Mouse (Mus musculus): ENCODE measurements around the gene Tbc1d22a. TPM values are rescaled to one million over a fixed set of nuclear protein-coding genes. Genes with fewer than 3 reads are reported as not detected.

The Tbc1d22a gene
- total RNA-seq, 1 experiment: 19.2 TPM

DNA sequence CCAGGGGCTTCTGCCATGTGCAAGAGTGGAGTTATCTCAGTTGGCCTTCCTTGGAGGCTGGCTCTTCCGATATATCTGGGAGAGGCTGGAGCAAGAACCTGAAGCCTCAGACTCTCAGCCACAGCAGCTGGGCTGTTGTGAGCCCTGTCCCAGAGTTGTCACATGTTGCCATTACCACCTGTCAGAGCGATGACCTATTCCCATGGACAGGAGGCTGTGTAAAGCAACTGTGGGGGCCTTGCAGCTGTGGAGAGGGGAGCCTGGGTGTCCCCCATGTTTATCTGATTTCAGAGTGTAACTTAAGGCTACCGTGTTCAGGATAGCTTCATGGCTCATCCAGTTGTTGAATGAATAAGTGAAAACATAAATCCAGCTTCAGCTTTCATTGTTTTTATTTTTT is 50.1 kb downstream of the Tbc1d22a start:
- H3K4me1 ChIP-seq (ENCODE audit: control insufficient read depth in 2 of 2, insufficient read depth in 2 of 2, low read length in 2 of 2, poor library complexity in 1 of 2): peaks cover 0 to 3% of the 10 kb centered on the region in 2 experiments; a peak in 1 of 4 replicates
- TF ChIP-seq HCFC1 (IDR thresholded peaks at IDR 0.05; ENCODE audit: borderline replicate concordance, insufficient read depth, low read length) (no peak), ZNF384 (IDR thresholded peaks at IDR 0.05; ENCODE audit: low read depth, low read length) (no peak), CHD2 (IDR thresholded peaks at IDR 0.05; ENCODE audit: low read depth, low read length) (no peak), MAFK (IDR thresholded peaks at IDR 0.05; ENCODE audit: insufficient read depth, low read depth, low read length) (no peak), ZC3H11A (IDR thresholded peaks at IDR 0.05; ENCODE audit: borderline replicate concordance, low read depth, low read length) (no peak)
- H3K9me3 ChIP-seq (ENCODE audit: control insufficient read depth, insufficient read depth, low read depth, low read length): no peaks in the 10 kb centered on the region
- no peak overlapping the region for H3K27ac ChIP-seq (ENCODE audit: insufficient read depth, low read depth, low read length, poor library complexity, severe bottlenecking)
- in situ Hi-C loops (cut with MboI; ENCODE audit: low sequenced_read_pairs in 2 of 2, unreplicated experiment in 2 of 2): no loop called here
- no peak overlapping the region for H3K9ac ChIP-seq (ENCODE audit: insufficient read depth, low read depth, low read length, poor library complexity, severe bottlenecking)
- no peak overlapping the region for H3K4me3 ChIP-seq (ENCODE audit: insufficient read depth in 1 of 2, low read depth in 1 of 2, low read length in 2 of 2, poor library complexity in 1 of 2, severe bottlenecking in 1 of 2)
- H3K36me3 ChIP-seq (ENCODE audit: control insufficient read depth, insufficient read depth, low read length, poor library complexity, severe bottlenecking): no peaks in the 10 kb centered on the region
- no peak for DNase-seq (ENCODE audit: low read depth, low spot score)

DNA sequence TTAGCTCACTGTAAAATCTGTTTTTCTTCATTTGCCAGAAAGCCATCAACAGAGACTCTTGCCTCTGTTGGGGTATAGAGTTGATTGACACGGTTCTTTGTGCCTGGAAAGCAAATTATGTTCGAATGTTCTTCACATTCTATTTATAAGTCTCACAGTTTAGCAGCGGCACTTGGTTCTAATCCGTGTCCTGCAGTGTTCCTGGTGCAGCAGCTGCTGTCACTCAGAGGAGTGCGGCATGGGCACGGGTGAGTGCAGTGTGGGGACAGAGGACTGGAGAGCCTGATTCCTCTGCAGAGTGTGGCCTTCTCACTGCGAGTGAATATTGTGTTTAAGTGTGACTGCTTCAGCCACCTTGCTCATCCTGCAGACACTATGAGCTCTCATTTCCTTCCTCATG is 50.5 kb downstream of the Tbc1d22a start:
- peaks cover 0 to 3% of the 10 kb centered on the region in 2 experiments; a peak in 1 of 4 replicates for H3K4me1 ChIP-seq (ENCODE audit: control insufficient read depth in 2 of 2, insufficient read depth in 2 of 2, low read length in 2 of 2, poor library complexity in 1 of 2)
- no peak overlapping the region for H3K9ac ChIP-seq (ENCODE audit: insufficient read depth, low read depth, low read length, poor library complexity, severe bottlenecking)
- no peak overlapping the region for H3K27ac ChIP-seq (ENCODE audit: insufficient read depth, low read depth, low read length, poor library complexity, severe bottlenecking)
- TF ChIP-seq MAFK (IDR thresholded peaks at IDR 0.05; ENCODE audit: insufficient read depth, low read depth, low read length) (no peak), ZC3H11A (IDR thresholded peaks at IDR 0.05; ENCODE audit: borderline replicate concordance, low read depth, low read length) (no peak), CHD2 (IDR thresholded peaks at IDR 0.05; ENCODE audit: low read depth, low read length) (no peak), HCFC1 (IDR thresholded peaks at IDR 0.05; ENCODE audit: borderline replicate concordance, insufficient read depth, low read length) (no peak), ZNF384 (IDR thresholded peaks at IDR 0.05; ENCODE audit: low read depth, low read length) (no peak)
- no peak overlapping the region for H3K4me3 ChIP-seq (ENCODE audit: insufficient read depth in 1 of 2, low read depth in 1 of 2, low read length in 2 of 2, poor library complexity in 1 of 2, severe bottlenecking in 1 of 2)
- in situ Hi-C loops (cut with MboI; ENCODE audit: low sequenced_read_pairs in 2 of 2, unreplicated experiment in 2 of 2): no loop called here
- DNase-seq (ENCODE audit: low read depth, low spot score): no peak
- H3K36me3 ChIP-seq (ENCODE audit: control insufficient read depth, insufficient read depth, low read length, poor library complexity, severe bottlenecking): no peaks in the 10 kb centered on the region
- H3K9me3 ChIP-seq (ENCODE audit: control insufficient read depth, insufficient read depth, low read depth, low read length): no peaks in the 10 kb centered on the region

DNA sequence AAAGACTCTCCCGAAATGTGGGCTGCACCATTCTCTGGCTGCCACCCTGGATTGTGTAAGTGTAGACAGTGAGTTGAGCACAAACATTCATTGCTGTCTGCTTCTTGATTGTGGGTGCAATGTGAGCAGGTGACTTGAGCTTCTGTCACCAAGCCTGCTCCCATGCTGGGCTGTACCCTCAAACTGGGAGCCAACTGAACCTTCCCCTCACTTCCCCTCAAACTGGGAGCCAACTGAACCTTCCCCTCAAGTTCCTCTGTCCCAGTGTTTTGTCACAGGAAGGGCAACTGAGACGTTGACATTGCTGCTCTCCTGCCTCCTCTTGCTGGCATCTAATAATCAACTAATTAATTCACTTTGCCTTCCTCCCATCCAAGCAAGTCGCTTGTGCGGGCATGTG is 52.7 kb downstream of the Tbc1d22a start:
- no peak overlapping the region for H3K27ac ChIP-seq (ENCODE audit: insufficient read depth, low read depth, low read length, poor library complexity, severe bottlenecking)
- no peak for DNase-seq (ENCODE audit: low read depth, low spot score)
- H3K4me3 ChIP-seq (ENCODE audit: insufficient read depth in 1 of 2, low read depth in 1 of 2, low read length in 2 of 2, poor library complexity in 1 of 2, severe bottlenecking in 1 of 2): no peak overlapping the region
- no peaks in the 10 kb centered on the region for H3K36me3 ChIP-seq (ENCODE audit: control insufficient read depth, insufficient read depth, low read length, poor library complexity, severe bottlenecking)
- TF ChIP-seq ZNF384 (IDR thresholded peaks at IDR 0.05; ENCODE audit: low read depth, low read length) (no peak), CHD2 (IDR thresholded peaks at IDR 0.05; ENCODE audit: low read depth, low read length) (no peak), HCFC1 (IDR thresholded peaks at IDR 0.05; ENCODE audit: borderline replicate concordance, insufficient read depth, low read length) (no peak), MAFK (IDR thresholded peaks at IDR 0.05; ENCODE audit: insufficient read depth, low read depth, low read length) (no peak), ZC3H11A (IDR thresholded peaks at IDR 0.05; ENCODE audit: borderline replicate concordance, low read depth, low read length) (no peak)
- no peak overlapping the region for H3K9ac ChIP-seq (ENCODE audit: insufficient read depth, low read depth, low read length, poor library complexity, severe bottlenecking)
- H3K4me1 ChIP-seq (ENCODE audit: control insufficient read depth in 2 of 2, insufficient read depth in 2 of 2, low read length in 2 of 2, poor library complexity in 1 of 2): peaks cover 0 to 3% of the 10 kb centered on the region in 2 experiments; a peak in 1 of 4 replicates
- H3K9me3 ChIP-seq (ENCODE audit: control insufficient read depth, insufficient read depth, low read depth, low read length): no peaks in the 10 kb centered on the region
- in situ Hi-C loops (cut with MboI; ENCODE audit: low sequenced_read_pairs in 2 of 2, unreplicated experiment in 2 of 2): no loop called here

DNA sequence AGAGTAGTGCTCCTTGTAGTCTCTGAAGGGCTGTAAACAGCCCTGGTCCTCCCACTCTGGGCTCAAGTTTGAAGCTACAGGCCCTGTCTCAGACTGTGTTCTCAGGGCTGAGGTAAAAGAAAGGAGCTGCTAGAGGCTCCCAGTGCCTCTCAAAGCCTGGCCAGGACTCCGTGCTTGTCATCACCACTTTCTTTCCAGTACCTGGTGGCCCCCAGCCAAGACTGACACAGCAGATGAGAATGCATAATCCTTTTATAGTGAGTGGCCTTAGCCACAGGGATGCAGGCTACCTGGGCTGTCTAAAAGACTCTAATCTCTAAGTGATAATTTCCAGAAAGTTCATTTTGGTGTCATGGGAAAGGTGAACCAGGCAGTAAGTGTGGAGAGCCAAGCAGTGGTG is 54.3 kb downstream of the Tbc1d22a start:
- peaks cover 0 to 3% of the 10 kb centered on the region in 2 experiments; a peak in 1 of 4 replicates for H3K4me1 ChIP-seq (ENCODE audit: control insufficient read depth in 2 of 2, insufficient read depth in 2 of 2, low read length in 2 of 2, poor library complexity in 1 of 2)
- H3K4me3 ChIP-seq (ENCODE audit: insufficient read depth in 1 of 2, low read depth in 1 of 2, low read length in 2 of 2, poor library complexity in 1 of 2, severe bottlenecking in 1 of 2): no peak overlapping the region
- DNase-seq (ENCODE audit: low read depth, low spot score): no peak
- H3K9ac ChIP-seq (ENCODE audit: insufficient read depth, low read depth, low read length, poor library complexity, severe bottlenecking): no peak overlapping the region
- H3K27ac ChIP-seq (ENCODE audit: insufficient read depth, low read depth, low read length, poor library complexity, severe bottlenecking): no peak overlapping the region
- H3K36me3 ChIP-seq (ENCODE audit: control insufficient read depth, insufficient read depth, low read length, poor library complexity, severe bottlenecking): no peaks in the 10 kb centered on the region
- in situ Hi-C loops (cut with MboI; ENCODE audit: low sequenced_read_pairs in 2 of 2, unreplicated experiment in 2 of 2): no loop called here
- H3K9me3 ChIP-seq (ENCODE audit: control insufficient read depth, insufficient read depth, low read depth, low read length): no peaks in the 10 kb centered on the region
- TF ChIP-seq ZC3H11A (IDR thresholded peaks at IDR 0.05; ENCODE audit: borderline replicate concordance, low read depth, low read length): no peak
- TF ChIP-seq MAFK (IDR thresholded peaks at IDR 0.05; ENCODE audit: insufficient read depth, low read depth, low read length): no peak
- TF ChIP-seq ZNF384 (IDR thresholded peaks at IDR 0.05; ENCODE audit: low read depth, low read length): no peak
- TF ChIP-seq HCFC1 (IDR thresholded peaks at IDR 0.05; ENCODE audit: borderline replicate concordance, insufficient read depth, low read length): no peak
- no peak for TF ChIP-seq CHD2 (IDR thresholded peaks at IDR 0.05; ENCODE audit: low read depth, low read length)

DNA sequence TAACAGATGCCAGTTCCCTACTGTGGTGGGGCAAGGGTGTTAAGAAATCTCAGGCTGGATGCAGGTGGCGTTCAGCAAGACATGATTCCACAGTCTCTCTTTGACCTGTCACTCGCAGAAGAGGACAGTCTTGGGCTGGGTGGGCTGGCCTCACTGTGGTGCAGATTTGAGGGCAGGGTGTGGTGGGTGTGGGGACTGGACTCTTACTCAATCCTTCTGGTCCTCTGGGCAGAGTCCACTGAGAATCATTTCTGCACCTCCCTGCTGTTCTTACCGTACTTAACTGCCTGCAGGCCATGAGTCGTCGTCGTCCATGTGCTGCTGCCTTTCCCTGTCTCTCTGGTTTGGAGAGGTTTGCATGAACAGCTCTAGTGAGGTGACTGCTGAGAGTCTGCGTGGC is 61.5 kb downstream of the Tbc1d22a start:
- Histone ChIP-seq H3K9ac (ENCODE audit: insufficient read depth, low read depth, low read length, poor library complexity, severe bottlenecking) (no peak overlapping the region), H3K4me1 (ENCODE audit: control insufficient read depth in 2 of 2, insufficient read depth in 2 of 2, low read length in 2 of 2, poor library complexity in 1 of 2) (no peaks in the 10 kb centered on the region)
- TF ChIP-seq CHD2 (IDR thresholded peaks at IDR 0.05; ENCODE audit: low read depth, low read length) (no peak), HCFC1 (IDR thresholded peaks at IDR 0.05; ENCODE audit: borderline replicate concordance, insufficient read depth, low read length) (no peak), ZNF384 (IDR thresholded peaks at IDR 0.05; ENCODE audit: low read depth, low read length) (no peak), ZC3H11A (IDR thresholded peaks at IDR 0.05; ENCODE audit: borderline replicate concordance, low read depth, low read length) (no peak), MAFK (IDR thresholded peaks at IDR 0.05; ENCODE audit: insufficient read depth, low read depth, low read length) (no peak)

More for the DNA sequence above, 61.5 kb downstream of the Tbc1d22a start:
- in situ Hi-C loops (cut with MboI; ENCODE audit: low sequenced_read_pairs in 2 of 2, unreplicated experiment in 2 of 2): no loop called here
- no peaks in the 10 kb centered on the region; the same call in 1 of the 2 replicates for H3K36me3 ChIP-seq (ENCODE audit: control insufficient read depth, insufficient read depth, low read length, poor library complexity, severe bottlenecking)
- no peak overlapping the region for H3K27ac ChIP-seq (ENCODE audit: insufficient read depth, low read depth, low read length, poor library complexity, severe bottlenecking)
- no peak for DNase-seq (ENCODE audit: low read depth, low spot score)
- no peaks in the 10 kb centered on the region for H3K9me3 ChIP-seq (ENCODE audit: control insufficient read depth, insufficient read depth, low read depth, low read length)
- H3K4me3 ChIP-seq (ENCODE audit: insufficient read depth in 1 of 2, low read depth in 1 of 2, low read length in 2 of 2, poor library complexity in 1 of 2, severe bottlenecking in 1 of 2): no peak overlapping the region

All from ES-E14 (cell line).